Mouse (Mus musculus) hindbrain, embryonic 13.5 days (tissue): Measurements from ENCODE around the gene Phldb2. TPM values are rescaled to one million over a fixed set of nuclear protein-coding genes. Genes with fewer than 3 reads are reported as not detected.

ENCODE experiments used
- polyA plus RNA-seq: library from polyadenylated mRNA; unstranded; fragments of >200 nt; fragmentation: Nextera tagmentation; extraction: Ambion mirVana; gene quantifications from 2 replicates; pipeline ENCODE4 v1.2.1, GENCODE M21; 2015

Phldb2 gene
- polyA plus RNA-seq, 1 experiment from 2014 or later = 12.5 TPM

Other genes with a start within 250 kb of the Phldb2 start
- 625 and 635 TPM in 2 replicates for gene Tagln3, start 229.0 kb downstream of the Phldb2 start, polyA plus RNA-seq
- 41.2 and 46.0 TPM in 2 replicates for gene Abhd10, start 210.6 kb downstream of the Phldb2 start, polyA plus RNA-seq
- gene Plcxd2, start 56.6 kb upstream of the Phldb2 start, polyA plus RNA-seq = 7.9 and 8.4 TPM in 2 replicates
- 0.09 TPM in 2 replicates for gene Cd96, start 166.7 kb upstream of the Phldb2 start, polyA plus RNA-seq
- 1.1 and 1.5 TPM in 2 replicates for gene Gm4737, start 201.5 kb upstream of the Phldb2 start, polyA plus RNA-seq